Comparison of ENCODE assay signal across 19 mouse cellular contexts in genomic region chr12:116089836-116090235, GRCm38 (mm10).
"Had no signal": no experiment of that assay in that cellular context is flagged by ENCODE, and none has a peak within 500 bp of the region (broad histone marks: within the 10 kb centered on the region; RNA-seq: fewer than 3 reads in every experiment).

No protein-coding gene starts in this region.

- H3K27ac ChIP-seq: limb, embryonic 10.5 days; limb, embryonic 13.5 days; liver, embryonic 12.5 days; liver, embryonic 15.5 days; lung, embryonic 15.5 days; midbrain, embryonic 15.5 days; neural tube, embryonic 12.5 days; neural tube, embryonic 15.5 days; stomach, postnatal 0 days had no signal

- DNase-seq: kidney, postnatal 14 days; kidney, postnatal 4 days; liver; lung, adult 18-20 months; lung, postnatal 14 days; lung, postnatal 4 days; right cerebral cortex, adult 18-20 months; right cerebral cortex, postnatal 14 days; right cerebral cortex, postnatal 4 days; thymus, postnatal 25 days had no signal

- ATAC-seq: liver, embryonic 12.5 days; midbrain, embryonic 15.5 days had no signal

- H3K27me3 ChIP-seq: limb, embryonic 13.5 days; liver, embryonic 12.5 days; liver, embryonic 15.5 days; lung, embryonic 15.5 days; midbrain, embryonic 15.5 days; neural tube, embryonic 12.5 days; neural tube, embryonic 15.5 days had no signal

- H3K4me3 ChIP-seq: limb, embryonic 10.5 days; limb, embryonic 13.5 days; liver, embryonic 12.5 days; liver, embryonic 15.5 days; lung, embryonic 15.5 days; midbrain, embryonic 15.5 days; neural tube, embryonic 12.5 days; neural tube, embryonic 15.5 days had no signal

- H3K4me1 ChIP-seq: limb, embryonic 10.5 days; limb, embryonic 13.5 days; liver, embryonic 12.5 days; liver, embryonic 15.5 days; lung, embryonic 15.5 days; midbrain, embryonic 15.5 days; neural tube, embryonic 12.5 days; neural tube, embryonic 15.5 days had no signal
